Mouse (Mus musculus): Measurements from ENCODE around the gene Rpl13a.
"Not testable (repeated sequence)": the region's sequence is repeated elsewhere in the genome, so short reads cannot be mapped to it uniquely, and the experiment has no call there.

The Rpl13a gene

GRCm38 (mm10) chr7:45111940-45112339 is 16.6 kb downstream of the Rpl13a start:
- DNase-seq: no peak

GRCm38 (mm10) chr7:45110089-45110488 is 18.5 kb downstream of the Rpl13a start:
- not testable (repeated sequence) for DNase-seq

DNA sequence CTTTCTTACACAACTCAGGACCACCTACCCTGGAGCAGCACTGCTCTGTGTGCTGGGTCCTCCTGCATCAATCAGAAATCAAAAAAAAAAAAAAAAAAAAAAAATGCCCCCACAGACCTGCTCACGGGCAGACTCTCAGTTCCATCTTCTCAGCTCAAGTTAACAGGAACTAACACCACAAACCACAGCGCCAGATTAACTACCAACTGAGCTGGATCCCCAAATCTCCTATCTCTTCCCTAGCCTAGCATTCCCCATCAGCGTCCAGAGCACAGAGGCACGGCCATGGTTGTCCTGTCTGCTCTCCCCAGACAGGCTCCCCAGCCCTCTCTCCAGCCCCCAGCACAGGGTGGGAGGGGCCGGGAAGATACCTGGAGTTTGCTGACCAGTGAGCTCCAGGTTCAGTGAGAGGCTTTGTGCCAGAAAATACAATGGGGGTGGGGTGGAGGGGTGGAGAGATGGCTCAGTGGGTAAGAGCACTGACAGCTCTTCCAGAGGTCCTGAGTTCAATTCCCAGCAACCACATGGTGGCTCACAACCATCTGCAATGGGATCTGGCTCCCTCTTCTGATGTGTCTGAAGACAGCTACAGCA is 21.4 kb downstream of the Rpl13a start:
- no peak for DNase-seq

DNA sequence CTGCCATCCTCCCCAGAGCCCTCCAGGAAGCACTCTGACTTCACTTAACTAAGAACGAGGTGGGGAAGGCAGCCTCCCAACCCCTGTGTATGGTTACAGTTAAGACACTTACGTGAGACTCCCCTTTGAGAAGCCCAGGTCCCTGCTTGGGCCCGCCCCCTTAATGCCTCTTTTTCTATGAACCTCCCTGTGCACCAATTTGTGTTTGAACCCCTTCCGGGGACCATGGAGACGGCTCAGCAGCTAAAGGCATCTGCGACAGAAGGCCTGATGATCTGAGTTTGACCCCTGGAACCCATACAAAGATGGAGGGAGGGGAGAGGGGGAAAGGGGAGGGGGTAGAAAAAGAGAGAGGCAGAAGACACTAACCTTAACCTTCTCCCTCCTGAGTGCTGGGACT is 22.1 kb downstream of the Rpl13a start:
- DNase-seq: no peak

DNA sequence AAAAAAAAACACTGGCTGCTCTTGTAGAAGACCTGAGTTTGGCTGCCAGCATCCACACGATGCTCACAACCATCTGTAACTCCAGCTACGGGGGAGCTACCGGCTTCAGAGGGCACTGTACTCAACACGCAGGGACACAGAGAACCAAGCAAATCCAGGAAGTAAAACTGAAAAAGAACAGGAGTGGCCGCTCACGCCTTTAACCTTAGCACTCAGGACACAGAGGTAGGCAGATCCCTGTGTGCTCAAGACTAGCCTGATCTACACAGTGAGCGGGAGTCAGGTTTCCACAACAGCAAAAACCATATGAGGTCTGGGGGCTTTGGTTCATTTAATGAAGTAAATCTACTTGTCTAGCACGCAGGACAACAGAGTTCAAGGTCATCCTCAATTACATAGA is 23.1 kb downstream of the Rpl13a start:
- DNase-seq: no peak

- DNase-seq: no peak
Observed at GRCm38 (mm10) chr7:45104941-45105340, 23.6 kb downstream of the Rpl13a start.

DNA sequence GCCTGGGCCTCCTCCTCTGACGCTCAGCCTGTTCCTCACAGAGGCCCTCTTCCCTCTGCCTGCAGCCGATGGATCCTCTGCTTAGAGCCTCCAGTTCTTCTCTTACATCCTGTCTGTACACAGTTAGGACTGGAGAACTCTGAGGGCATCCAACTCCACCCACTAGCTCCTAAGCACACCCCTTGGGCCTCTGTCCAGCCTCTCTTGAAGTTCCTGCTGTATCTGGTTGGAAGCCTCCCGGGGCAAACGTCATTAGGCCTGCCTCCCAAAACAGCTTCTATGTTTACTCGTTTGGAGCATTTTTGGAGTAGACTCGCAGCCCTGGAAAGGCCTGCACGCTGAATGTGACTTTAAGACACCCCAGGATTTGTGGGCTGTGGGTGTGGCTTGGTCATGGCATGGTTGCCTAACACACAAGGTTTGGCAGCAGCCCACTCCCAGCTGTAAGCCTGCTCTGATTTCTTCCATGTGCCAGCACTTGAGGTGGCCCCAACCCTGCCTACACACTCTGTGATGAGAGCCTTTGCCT is 24.8 kb downstream of the Rpl13a start, which contains the start of gene Fcgrt:
Gene Fcgrt (minus strand): TSS at position 200 of the 529 bp plus-strand sequence.
- DNase-seq: peak; percentile 98

DNA sequence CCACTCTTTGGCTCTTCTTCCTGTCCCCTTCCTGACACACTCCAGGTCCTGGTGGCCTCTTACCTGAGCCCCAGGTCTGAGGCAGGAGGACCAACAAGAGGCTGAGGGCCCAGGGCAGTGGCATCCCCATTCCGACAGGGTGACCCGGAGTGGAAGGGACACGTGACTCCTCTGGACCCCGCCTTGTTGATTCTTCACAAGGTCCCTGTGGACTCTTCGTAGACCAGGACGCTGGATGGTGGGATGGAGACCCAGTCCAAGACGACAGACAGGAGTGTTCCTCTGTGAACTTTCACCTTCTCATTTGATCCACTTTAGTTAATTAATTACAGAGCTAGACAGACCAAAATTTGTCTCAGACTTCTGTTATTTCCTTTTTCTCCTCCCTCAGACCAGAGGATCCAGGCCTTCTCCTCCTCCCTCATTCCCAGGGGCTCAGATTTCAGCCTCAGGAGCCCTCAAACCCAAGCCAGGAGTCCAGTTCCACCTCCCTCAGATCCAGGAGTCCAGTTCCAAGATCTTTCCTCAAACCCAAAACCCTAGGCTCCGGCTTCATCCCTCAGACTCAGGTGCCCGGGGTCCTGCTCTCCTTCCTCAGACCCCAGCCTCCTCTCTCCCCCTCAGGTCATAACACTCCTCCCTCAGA is 25.5 kb downstream of the Rpl13a start:
- DNase-seq: peak; percentile 50

DNA sequence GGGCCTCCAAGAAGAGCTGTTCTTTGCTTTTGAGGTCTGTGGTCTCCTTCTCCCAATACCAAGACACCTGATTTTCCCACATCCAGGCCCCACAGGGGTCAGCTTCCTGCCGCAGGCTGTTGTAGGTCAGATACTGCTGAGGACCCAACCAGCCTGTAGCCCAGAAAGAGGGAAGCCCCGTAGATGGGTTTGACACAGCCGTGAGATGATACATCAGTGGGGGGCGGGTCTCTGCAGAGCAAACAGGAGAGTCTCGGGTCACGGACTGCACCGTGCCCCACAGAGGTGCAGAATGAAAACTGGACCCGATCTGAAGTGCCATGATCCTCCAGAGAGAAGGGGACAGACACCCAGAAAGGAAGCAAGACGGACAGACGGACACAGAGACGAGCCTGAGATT is 26.1 kb downstream of the Rpl13a start:
- DNase-seq: no peak

DNA sequence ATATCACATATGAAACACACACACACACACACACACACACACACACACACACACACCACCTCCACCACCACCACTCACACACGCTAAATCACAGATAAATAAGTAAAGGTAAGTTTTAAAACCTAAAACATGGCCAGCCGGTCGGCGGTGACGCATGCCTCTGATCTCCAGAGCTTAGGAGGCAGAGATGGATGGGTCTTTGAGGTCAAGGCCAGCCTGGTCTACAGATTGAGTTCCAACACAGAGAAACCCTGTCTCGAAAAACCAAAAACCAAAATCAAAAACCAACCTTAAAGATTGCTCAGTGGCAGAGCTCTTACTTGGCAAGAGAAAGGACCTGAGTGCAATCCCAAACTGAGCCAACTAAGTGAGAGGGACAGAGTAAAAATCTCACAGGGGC is 28.5 kb downstream of the Rpl13a start:
- DNase-seq: no peak

DNA sequence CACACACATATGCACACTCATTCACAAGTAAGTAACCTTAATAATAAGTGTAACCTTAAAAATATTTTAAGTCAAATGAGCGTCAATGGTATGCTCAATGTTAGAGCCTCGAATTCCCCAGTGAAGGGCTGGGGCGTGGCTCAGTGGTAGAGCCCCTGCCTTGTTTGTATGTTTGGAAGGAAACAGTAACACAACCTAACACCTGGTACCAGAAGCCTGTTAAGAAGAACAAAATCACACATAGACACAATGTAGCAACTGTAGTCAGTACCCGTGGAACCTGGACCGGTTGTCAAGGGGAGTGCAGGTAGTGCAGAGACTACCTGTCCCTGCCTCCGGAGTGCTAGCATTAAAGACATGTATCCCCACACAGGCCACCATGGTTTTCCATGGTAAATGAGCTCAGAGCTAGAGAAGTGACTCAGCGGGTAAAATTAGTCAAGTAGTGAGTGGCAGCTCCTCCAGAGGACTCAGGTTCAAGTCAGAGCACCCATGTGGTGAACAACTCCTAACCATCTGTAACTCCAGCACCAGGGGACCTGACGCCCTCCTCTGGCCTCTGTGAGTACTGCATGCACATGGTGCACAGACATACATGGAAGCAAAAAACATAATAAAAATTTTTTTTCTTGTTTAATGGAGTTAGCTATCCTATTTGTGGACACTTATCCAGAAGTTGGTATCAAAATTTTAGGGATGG is 29.9 kb downstream of the Rpl13a start:
- DNase-seq: no peak

DNA sequence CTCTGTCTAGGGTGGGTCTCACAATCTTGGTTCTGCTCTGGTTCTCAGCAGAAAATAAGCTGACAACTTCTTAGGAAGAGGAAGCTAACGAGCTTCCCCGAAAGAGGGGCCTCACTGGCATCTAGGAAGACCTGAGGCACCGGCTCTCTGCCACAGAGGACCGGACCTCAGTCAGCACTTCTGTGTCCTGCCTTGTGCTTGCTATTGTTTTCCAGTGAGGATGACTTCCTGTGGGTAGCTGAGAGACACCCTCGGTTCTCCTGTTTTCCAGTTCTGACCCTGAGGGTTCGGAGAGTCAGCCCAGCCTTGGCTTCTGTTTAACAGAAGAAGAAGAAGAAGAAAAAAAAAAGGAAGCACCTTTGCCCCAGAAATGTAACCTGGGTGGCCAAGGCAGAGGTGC is 31.1 kb downstream of the Rpl13a start:
- DNase-seq: no peak

- DNase-seq: not testable (repeated sequence)
Observed at GRCm38 (mm10) chr7:45095965-45096364, 32.6 kb downstream of the Rpl13a start.

- no peak for DNase-seq
Observed at GRCm38 (mm10) chr7:45095367-45095766, 33.2 kb downstream of the Rpl13a start.

GRCm38 (mm10) chr7:45094121-45094520 is 34.4 kb downstream of the Rpl13a start:
- DNase-seq: no peak

DNA sequence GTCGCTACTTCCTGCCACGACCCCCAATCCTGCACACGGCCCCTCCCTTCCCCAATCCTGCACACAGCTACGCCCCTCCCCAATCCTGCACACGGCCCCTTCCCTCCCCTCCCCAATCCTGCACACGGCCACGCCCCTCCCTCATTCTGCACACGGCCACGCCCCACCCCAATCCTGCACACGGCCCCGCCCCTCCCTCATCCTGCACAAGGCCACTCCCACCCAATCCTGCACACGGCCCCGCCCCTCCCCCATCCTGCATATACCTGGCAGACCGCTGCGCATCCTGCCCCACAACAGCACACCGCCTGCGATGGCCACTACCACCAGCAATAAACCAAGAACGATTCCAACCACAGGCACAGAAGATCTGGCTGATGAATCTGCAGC is 35.0 kb downstream of the Rpl13a start:
- DNase-seq: no peak

DNA sequence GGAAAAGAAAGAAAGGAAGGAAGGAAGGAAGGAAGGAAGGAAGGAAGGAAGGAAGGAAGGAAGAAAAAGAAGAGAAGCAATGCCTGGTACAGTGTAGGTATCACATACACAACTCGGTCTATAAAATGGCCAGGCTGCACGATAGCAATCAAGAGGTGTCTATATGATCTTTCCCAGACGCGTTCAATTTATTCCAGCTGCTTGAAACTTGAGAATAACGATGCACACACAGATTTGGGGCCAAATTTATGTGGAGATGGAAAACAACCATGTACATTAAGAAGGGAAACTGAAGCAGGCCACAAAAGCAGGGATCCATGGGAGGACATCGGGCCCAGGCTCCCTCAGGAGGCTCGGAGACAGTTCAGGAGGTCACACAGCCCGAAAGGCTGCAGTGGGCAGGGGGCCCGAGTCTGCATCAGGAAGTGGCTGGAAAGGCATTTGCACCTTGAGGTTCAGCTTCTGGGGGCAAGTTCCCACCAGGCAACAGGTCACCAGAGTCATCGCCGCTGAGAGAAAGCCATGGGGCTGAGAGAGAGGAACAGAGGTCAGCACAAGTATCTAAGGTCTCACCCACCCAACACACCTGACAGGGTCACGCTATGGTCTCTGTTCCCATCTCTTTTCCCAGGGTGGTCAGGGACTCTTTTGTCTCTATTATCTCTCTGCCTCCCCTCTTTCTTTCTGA is 35.6 kb downstream of the Rpl13a start:
- DNase-seq: no peak

GRCm38 (mm10) chr7:45092048-45092447 is 36.5 kb downstream of the Rpl13a start, which contains the start of gene Rcn3:
Gene Rcn3 (minus strand): TSS chr7:45092221.
- peak; percentile 76 for DNase-seq

DNA sequence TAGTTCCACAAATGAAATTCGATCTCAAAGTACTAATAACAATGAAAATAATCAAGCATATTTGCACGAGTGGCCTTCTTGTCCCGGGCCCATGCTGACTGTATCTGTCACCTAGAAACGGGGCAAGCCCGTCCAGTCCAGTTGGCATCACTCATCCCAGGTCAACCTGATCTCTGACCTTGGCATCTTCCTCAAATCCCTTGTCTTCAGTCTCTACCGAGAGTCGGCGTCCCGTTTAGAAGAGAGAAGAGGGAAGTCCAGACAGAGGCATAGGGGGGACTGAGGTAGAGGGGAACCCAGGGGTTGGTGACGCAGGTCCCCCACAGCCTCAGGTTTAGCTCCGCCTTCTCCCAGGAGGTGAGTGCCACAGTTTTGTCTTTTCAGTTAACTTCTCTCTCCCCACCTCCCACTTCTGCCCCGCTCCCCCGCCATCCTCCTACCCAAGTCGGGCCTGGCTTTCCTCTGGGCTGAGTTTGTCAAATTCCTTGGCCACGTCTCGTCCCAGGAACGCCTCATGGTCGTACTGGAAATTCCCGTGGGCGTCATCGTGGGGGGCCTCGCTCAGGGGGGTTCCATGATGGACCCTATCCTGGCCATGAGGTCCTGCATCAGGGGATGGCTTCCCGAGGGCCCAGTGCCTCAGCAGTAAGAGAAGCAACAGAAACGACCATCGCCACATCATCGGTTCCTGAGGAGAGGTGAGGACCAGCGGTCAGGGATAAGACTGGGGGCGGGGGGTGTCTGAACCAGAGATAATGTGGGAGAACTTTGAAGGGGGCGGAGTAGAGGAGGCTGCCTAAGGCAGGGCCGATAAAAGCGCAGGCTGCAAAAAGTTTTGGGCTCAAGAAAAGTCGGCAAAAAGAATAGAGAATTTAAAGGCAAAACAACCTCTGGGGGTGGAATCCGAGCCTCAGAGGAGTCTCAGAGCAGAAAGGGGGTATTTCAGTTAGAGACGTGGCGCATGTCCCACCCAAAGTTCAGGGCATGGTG is 37.3 kb downstream of the Rpl13a start:
- no peak for DNase-seq

DNA sequence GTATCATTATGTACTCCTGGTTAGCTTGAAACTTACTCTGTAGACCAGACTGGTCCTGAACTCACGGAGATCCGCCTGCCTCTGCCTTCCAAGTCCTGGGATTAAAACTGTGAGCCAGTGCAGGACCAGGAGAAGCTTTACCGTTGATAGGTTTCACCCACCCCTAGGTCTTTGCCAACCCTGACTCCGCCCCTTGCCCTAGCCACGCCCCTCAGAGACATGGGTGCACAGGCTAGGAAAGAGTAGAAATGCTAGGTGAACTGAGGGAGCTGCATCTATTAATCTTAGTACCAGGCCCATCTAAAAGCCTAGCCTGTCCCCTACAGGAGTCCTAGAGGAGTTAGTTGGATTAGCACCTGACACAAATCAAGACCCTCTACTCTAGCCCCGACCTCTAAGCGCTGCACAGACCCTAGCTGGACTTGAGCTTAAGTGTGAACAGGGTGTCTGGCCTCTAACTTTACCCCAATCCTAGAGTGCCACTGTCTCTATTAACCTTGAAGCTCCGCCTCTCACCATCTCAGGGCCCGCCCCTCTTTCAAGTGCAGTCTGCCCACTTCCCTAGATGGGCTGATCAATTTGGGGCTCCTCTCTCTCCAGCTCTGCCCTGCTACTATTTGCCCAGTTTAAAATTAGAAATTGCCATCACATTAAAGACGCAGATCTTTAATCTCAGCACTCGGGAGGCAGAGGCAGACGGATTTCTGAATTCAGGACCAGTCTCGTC is 38.1 kb downstream of the Rpl13a start:
- no peak for DNase-seq

- no peak for DNase-seq
Observed at GRCm38 (mm10) chr7:45088597-45088996, 40.0 kb downstream of the Rpl13a start.

Data from lung, postnatal 36 days (tissue).